Comparison of ENCODE assay signal across 21 mouse cellular contexts in genomic region chr11:112180666-112181065, GRCm38 (mm10).
A peak's percentile ranks its signal among the peaks of the same experiment; 100 is the strongest.
DNase-seq lines count a peak whose midpoint lies in the region; TF ChIP-seq lines count a peak whose summit lies in the region.
"Had no signal": no experiment of that assay in that cellular context is flagged by ENCODE, and none has a peak within 500 bp of the region (broad histone marks: within the 10 kb centered on the region; RNA-seq: fewer than 3 reads in every experiment).

No protein-coding gene starts in this region.

- H3K9me3 ChIP-seq in ES-E14 (ENCODE audit: control insufficient read depth, insufficient read depth, low read depth, low read length) = no peaks in the 10 kb centered on the region
- H3K9me3 ChIP-seq: forebrain, embryonic 10.5 days; forebrain, embryonic 13.5 days; hindbrain, embryonic 10.5 days; hindbrain, embryonic 13.5 days; intestine, embryonic 15.5 days had no signal

- H3K4me3 ChIP-seq in ES-E14 (ENCODE audit: insufficient read depth in 1 of 2, low read depth in 1 of 2, low read length in 2 of 2, poor library complexity in 1 of 2, severe bottlenecking in 1 of 2) = no peak overlapping the region
- H3K4me3 ChIP-seq: forebrain, embryonic 10.5 days; forebrain, embryonic 13.5 days; hindbrain, embryonic 10.5 days; hindbrain, embryonic 13.5 days; intestine, embryonic 15.5 days had no signal

- peaks cover 0 to 3% of the 10 kb centered on the region in 2 experiments; a peak in 2 of 4 replicates for H3K4me1 ChIP-seq in ES-E14 (ENCODE audit: control insufficient read depth in 2 of 2, insufficient read depth in 2 of 2, low read length in 2 of 2, poor library complexity in 1 of 2)
- H3K4me1 ChIP-seq: forebrain, embryonic 10.5 days; forebrain, embryonic 13.5 days; hindbrain, embryonic 10.5 days; hindbrain, embryonic 13.5 days; intestine, embryonic 15.5 days had no signal

- in situ Hi-C loops in ES-E14 (cut with MboI; ENCODE audit: low sequenced_read_pairs in 2 of 2, unreplicated experiment in 2 of 2) = no loop called here

- no peak overlapping the region for H3K27ac ChIP-seq in ES-E14 (ENCODE audit: insufficient read depth, low read depth, low read length, poor library complexity, severe bottlenecking)
- H3K27ac ChIP-seq: forebrain, embryonic 10.5 days; forebrain, embryonic 13.5 days; hindbrain, embryonic 10.5 days; hindbrain, embryonic 13.5 days; intestine, embryonic 15.5 days had no signal

- H3K36me3 ChIP-seq in ES-E14 (ENCODE audit: control insufficient read depth, insufficient read depth, low read length, poor library complexity, severe bottlenecking) = no peaks in the 10 kb centered on the region
- H3K36me3 ChIP-seq: forebrain, embryonic 10.5 days; hindbrain, embryonic 10.5 days; hindbrain, embryonic 13.5 days; intestine, embryonic 15.5 days had no signal

- no peak overlapping the region for H3K9ac ChIP-seq in ES-E14 (ENCODE audit: insufficient read depth, low read depth, low read length, poor library complexity, severe bottlenecking)
- H3K9ac ChIP-seq: forebrain, embryonic 13.5 days; hindbrain, embryonic 13.5 days; intestine, embryonic 15.5 days had no signal

- DNase-seq in gastrocnemius, adult 18-20 months (ENCODE audit: low spot score) = peak; percentile 1
- no peak for DNase-seq in gastrocnemius, postnatal 4 days (ENCODE audit: low spot score in 2 of 2)
- DNase-seq in 3T3-L1 (ENCODE audit: low read depth, low spot score) (peak; percentile 54), ES-E14 (ENCODE audit: low read depth, low spot score) (no peak)
- DNase-seq in brain, adult 2 months (ENCODE audit: low read depth, low spot score) = peak; percentile 19
- DNase-seq in frontal cortex, adult 2 months (ENCODE audit: extremely low spot score in 1 of 2, low spot score in 1 of 2) = no peak
- no peak for DNase-seq in heart, postnatal 4 days
- no peak for DNase-seq in layer of hippocampus, adult 18-20 months (ENCODE audit: low spot score in 2 of 2)
- DNase-seq: adrenal gland, postnatal 25 days; cerebellum, adult 18-20 months; cerebellum, adult 9-10 months; cerebellum, postnatal 14 days; gastrocnemius, postnatal 36 days; heart, adult 11 months; kidney, adult 11 months; kidney, adult 8-10 months had no signal

TF ChIP-seq in ES-E14, 5 proteins besides CTCF, POLR2A, EP300 and RAD21:
- TF ChIP-seq MAFK (IDR thresholded peaks at IDR 0.05; ENCODE audit: insufficient read depth, low read depth, low read length) = peak; percentile 68; the same call in 1 of the 2 replicates
- TF ChIP-seq CHD2 (IDR thresholded peaks at IDR 0.05; ENCODE audit: low read depth, low read length) = no peak
- no peak for TF ChIP-seq HCFC1 (IDR thresholded peaks at IDR 0.05; ENCODE audit: borderline replicate concordance, insufficient read depth, low read length)

Comparison
In these comparisons a context has a peak if more than half of its experiments do, and no peak if none do; other contexts are left out.
1. DNase-seq: peak in gastrocnemius, adult 18-20 months (single experiment), 3T3-L1 (single experiment) and brain, adult 2 months (single experiment); none in gastrocnemius, postnatal 4 days (0 of 2), ES-E14 (single experiment), frontal cortex, adult 2 months (0 of 2), heart, postnatal 4 days (single experiment) and layer of hippocampus, adult 18-20 months (0 of 2).